ENCODE assay signal across 8 mouse cellular contexts in the genomic region with DNA sequence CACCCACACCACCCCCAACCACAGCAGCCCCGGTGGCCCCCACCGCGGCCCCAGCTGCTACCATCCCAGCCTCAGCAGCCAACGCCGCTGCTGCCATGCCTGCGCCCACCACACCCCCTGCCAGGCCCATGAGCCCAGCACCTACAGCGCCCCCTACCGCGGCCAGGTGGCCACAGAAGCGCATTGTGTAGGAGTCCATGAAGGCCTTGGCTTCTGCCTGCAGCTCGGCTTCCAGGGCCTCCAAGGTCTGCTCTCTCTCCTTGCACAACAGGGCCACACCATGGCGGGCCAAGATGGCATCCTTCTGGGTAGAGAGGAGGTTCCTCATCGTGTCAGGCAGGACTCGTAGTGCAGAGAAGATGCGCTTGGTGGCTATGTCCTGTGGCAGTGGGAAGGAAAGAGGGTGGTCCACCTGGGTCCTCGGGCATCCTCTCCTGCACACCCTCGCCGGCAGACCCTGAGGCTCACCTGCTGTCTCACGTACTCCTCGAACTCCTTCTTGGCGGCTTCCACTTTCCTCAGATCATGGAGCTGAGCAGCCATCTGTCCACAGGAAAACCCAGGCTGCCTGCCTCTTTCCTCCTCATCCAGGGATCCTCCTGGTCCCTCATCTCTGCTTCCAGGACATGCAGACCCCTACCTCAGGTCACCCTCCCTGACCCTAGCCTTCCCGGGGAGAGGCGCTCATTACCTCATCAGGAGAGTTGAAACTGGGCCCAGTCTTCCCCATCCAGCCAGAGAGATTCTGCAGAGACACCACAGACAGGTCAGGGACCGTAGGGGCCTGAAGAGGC. TPM values are rescaled to one million over a fixed set of nuclear protein-coding genes. Genes with fewer than 3 reads are reported as not detected.
DNase-seq lines count a peak whose midpoint lies in the region; ATAC-seq lines count a peak whose summit lies in the region.

No protein-coding gene starts in this region.

- intact Hi-C loops in gastrocnemius, postnatal 14 days (cut with DNase I; ENCODE audit: low total_unique reads) = no loop called here

- no peaks in the 10 kb centered on the region for H3K36me3 ChIP-seq in forebrain, embryonic 13.5 days (ENCODE audit: poor library complexity, severe bottlenecking)
- no peaks in the 10 kb centered on the region for H3K36me3 ChIP-seq in forebrain, embryonic 12.5 days (replicated peaks)

- 76% methylated on average over 24 of the region's 24 CpGs for WGBS in forebrain, embryonic 13.5 days
- 79% methylated on average over 24 of the region's 24 CpGs for WGBS in forebrain, embryonic 12.5 days

- no peak overlapping the region for H3K4me2 ChIP-seq in forebrain, embryonic 13.5 days
- no peak overlapping the region for H3K4me2 ChIP-seq in forebrain, embryonic 12.5 days

- ATAC-seq in forebrain, embryonic 13.5 days = no peak
- no peak for ATAC-seq in forebrain, embryonic 12.5 days (ENCODE audit: low FRiP score)

- H3K4me3 ChIP-seq in forebrain, embryonic 13.5 days = no peak overlapping the region
- H3K4me3 ChIP-seq in forebrain, embryonic 12.5 days (replicated peaks) = no peak overlapping the region

- peak; percentile 43 to 53 for DNase-seq in right cerebral cortex, postnatal 10 days (ENCODE audit: low spot score in 2 of 2)
- no peak for DNase-seq in right cerebral cortex, postnatal 36 days (ENCODE audit: low spot score in 2 of 2)
- peak; percentile 6 for DNase-seq in induced T-regulatory cell, adult 2 months (ENCODE audit: low read depth)
- DNase-seq in thymus, postnatal 4 days = peak; percentile 73
- DNase-seq in ovary, adult 18-20 months (ENCODE audit: low spot score) = no peak
- no peak for DNase-seq in gastrocnemius, postnatal 14 days

- no peaks in the 10 kb centered on the region for H3K9me3 ChIP-seq in forebrain, embryonic 13.5 days (replicated peaks)
- no peaks in the 10 kb centered on the region for H3K9me3 ChIP-seq in forebrain, embryonic 12.5 days

- no peaks in the 10 kb centered on the region for H3K27me3 ChIP-seq in forebrain, embryonic 13.5 days
- H3K27me3 ChIP-seq in forebrain, embryonic 12.5 days = peaks cover 19% of the 10 kb centered on the region; the same call in 1 of the 2 replicates

- 0 out of 2 replicates have a peak overlapping the region, but pooled peaks have one; percentile 57 for H3K27ac ChIP-seq in forebrain, embryonic 13.5 days
- no peak overlapping the region for H3K27ac ChIP-seq in forebrain, embryonic 12.5 days

- H3K9ac ChIP-seq in forebrain, embryonic 13.5 days = no peak overlapping the region
- no peak overlapping the region for H3K9ac ChIP-seq in forebrain, embryonic 12.5 days

- H3K4me1 ChIP-seq in forebrain, embryonic 13.5 days = peaks cover 50% of the 10 kb centered on the region
- H3K4me1 ChIP-seq in forebrain, embryonic 12.5 days = peaks cover 30% of the 10 kb centered on the region

RNA-seq across cellular contexts. Expression of a gene that starts 4.2 kb away (rescaled TPM):
- polyA plus RNA-seq in forebrain, embryonic 13.5 days (2015; fragmentation: Nextera tagmentation; extraction: Ambion mirVana) = 10.1 and 12.2 TPM in 2 replicates
- polyA plus RNA-seq in forebrain, embryonic 12.5 days (2016; fragmentation: Nextera tagmentation; extraction: Ambion mirVana) = 7.2 and 7.7 TPM in 2 replicates
- total RNA-seq in gastrocnemius, postnatal 14 days (2021) = 1 to 10 TPM in 1 of 2 experiments, under 1 TPM in 1; 0.86 to 1.1 TPM

RNA-seq across cellular contexts. Expression of a gene that starts 35.5 kb away (rescaled TPM):
- polyA plus RNA-seq in forebrain, embryonic 13.5 days (2015; fragmentation: Nextera tagmentation; extraction: Ambion mirVana) = 56.9 and 57.1 TPM in 2 replicates
- polyA plus RNA-seq in forebrain, embryonic 12.5 days (2016; fragmentation: Nextera tagmentation; extraction: Ambion mirVana) = 66.9 and 69.4 TPM in 2 replicates
- 100 to 1,000 TPM; 142 to 192 TPM for total RNA-seq in gastrocnemius, postnatal 14 days (2021)

RNA-seq across cellular contexts. Expression of a gene that starts 44.5 kb away (rescaled TPM):
- 91.2 and 96.8 TPM in 2 replicates for polyA plus RNA-seq in forebrain, embryonic 13.5 days (2015; fragmentation: Nextera tagmentation; extraction: Ambion mirVana)
- 93.4 and 95.7 TPM in 2 replicates for polyA plus RNA-seq in forebrain, embryonic 12.5 days (2016; fragmentation: Nextera tagmentation; extraction: Ambion mirVana)
- total RNA-seq in gastrocnemius, postnatal 14 days (2021) = 1 to 10 TPM; 5.9 TPM

RNA-seq across cellular contexts. Expression of a gene that starts 55.2 kb away (rescaled TPM):
- 43.4 and 48.2 TPM in 2 replicates for polyA plus RNA-seq in forebrain, embryonic 13.5 days (2015; fragmentation: Nextera tagmentation; extraction: Ambion mirVana)
- polyA plus RNA-seq in forebrain, embryonic 12.5 days (2016; fragmentation: Nextera tagmentation; extraction: Ambion mirVana) = 34.6 and 35.6 TPM in 2 replicates
- 1 to 10 TPM; 7.6 to 7.9 TPM for total RNA-seq in gastrocnemius, postnatal 14 days (2021)

Comparison
In these comparisons a context has a peak if more than half of its experiments do, and no peak if none do; other contexts are left out.
1. DNase-seq: peak in right cerebral cortex, postnatal 10 days (2 of 2), induced T-regulatory cell, adult 2 months (single experiment) and thymus, postnatal 4 days (single experiment); none in right cerebral cortex, postnatal 36 days (0 of 2), ovary, adult 18-20 months (single experiment) and gastrocnemius, postnatal 14 days (single experiment).